Mouse (Mus musculus) left cerebral cortex, postnatal 36 days (tissue): ENCODE measurements around the gene Cpa1. TPM values are rescaled to one million over a fixed set of nuclear protein-coding genes. Genes with fewer than 3 reads are reported as not detected.

Experiments used
- total RNA-seq, 2 experiments: library from RNA; stranded (reverse); gene quantifications; 2 replicates each; pipeline ENCODE4 v1.2.3; 2021

Gene Cpa1
- total RNA-seq, 2 experiments from 2014 or later = not detected

Other genes with a start within 250 kb of the Cpa1 start
- 10 to 100 TPM; 24.9 to 26.3 TPM for gene Zc3hc1, start 248.2 kb upstream of the Cpa1 start, total RNA-seq
- gene Klhdc10, start 237.3 kb upstream of the Cpa1 start, total RNA-seq = 10 to 100 TPM; 98.0 to 99.2 TPM
- gene Tmem209, start 129.4 kb upstream of the Cpa1 start, total RNA-seq = 10 to 100 TPM; 19.1 to 20.7 TPM
- under 1 TPM; 0.84 to 0.94 TPM for gene Ssmem1, start 129.4 kb upstream of the Cpa1 start, total RNA-seq
- gene Cpa2, start 97.6 kb upstream of the Cpa1 start, total RNA-seq = 1 to 10 TPM in 1 of 2 experiments, under 1 TPM in 1; 0.70 to 3.1 TPM
- gene Cpa4, start 70.8 kb upstream of the Cpa1 start, total RNA-seq = under 1 TPM; 0.18 to 0.25 TPM
- not detected for gene Cpa5, start 28.2 kb upstream of the Cpa1 start, total RNA-seq
- gene Cep41, start 54.5 kb downstream of the Cpa1 start, total RNA-seq = 1 to 10 TPM; 7.1 to 9.0 TPM
- gene Mest, start 84.3 kb downstream of the Cpa1 start, total RNA-seq = 100 to 1,000 TPM in 1 of 2 experiments, 10 to 100 TPM in 1; 99.8 to 118 TPM